Mouse (Mus musculus) hindbrain, postnatal 0 days (tissue): ENCODE data around the gene BC017158. TPM values are rescaled to one million over a fixed set of nuclear protein-coding genes. Genes with fewer than 3 reads are reported as not detected.
A peak's percentile ranks its signal among the peaks of the same experiment; 100 is the strongest.

Experiments used
- ATAC-seq: fragments of 200-750 bp; cut with Nextera tagmentation; 2 replicates; pipeline ENCODE4 v1.8.0; 2017; ENCODE audit warnings: mild to moderate bottlenecking, moderate TSS enrichment, moderate library complexity
- DNase-seq: peaks from one replicate; pipeline ENCODE4 v3.0.0-alpha.2; 2015; ENCODE audit warnings: low spot score
- H3K27ac ChIP-seq: fragments of 300-500 bp; sonication (generic); 2 replicates; pipeline ENCODE4 v1.5.1; 2014; ENCODE audit warnings: mild to moderate bottlenecking
- H3K27me3 ChIP-seq: fragments of 300-500 bp; sonication (generic); 2 replicates; pipeline ENCODE4 v1.6.1; 2014; ENCODE audit warnings: low read length, mixed read lengths; ENCODE audit not compliant: insufficient read depth
- H3K36me3 ChIP-seq: fragments of 300-500 bp; sonication (generic); 2 replicates; pipeline ENCODE4 v1.6.1; 2014; ENCODE audit warnings: low read length, mixed read lengths; ENCODE audit not compliant: insufficient read depth
- H3K4me1 ChIP-seq: fragments of 300-500 bp; sonication (generic); 2 replicates; pipeline ENCODE4 v1.6.1; 2014; ENCODE audit warnings: antibody characterized with exemption, low read length, mixed read lengths; ENCODE audit not compliant: insufficient read depth
- H3K4me2 ChIP-seq: fragments of 300-500 bp; sonication (generic); 2 replicates; pipeline ENCODE4 v1.6.1; 2014; ENCODE audit warnings: low read depth, mild to moderate bottlenecking, low read length, moderate library complexity, mixed read lengths
- H3K4me3 ChIP-seq: fragments of 300-500 bp; sonication (generic); 2 replicates; pipeline ENCODE4 v1.5.1; 2014; ENCODE audit warnings: low read length
- H3K9ac ChIP-seq: fragments of 300-500 bp; sonication (generic); replicated peaks from 2 replicates; pipeline ENCODE4 v1.6.1; 2014; ENCODE audit warnings: mild to moderate bottlenecking, low read length, moderate library complexity, mixed read lengths
- H3K9me3 ChIP-seq: fragments of 300-500 bp; sonication (generic); 2 replicates; pipeline ENCODE4 v1.6.1; 2016; ENCODE audit warnings: low read length, mixed read lengths
- CTCF ChIP-seq: IDR thresholded peaks from 2 replicates; pipeline ENCODE4 v1.5.1; 2016; ENCODE audit warnings: antibody characterized with exemption, control low read depth, low read depth
- WGBS: fragments of 180-500 bp; shearing (Covaris S2); extraction: QIAGEN DNeasy Blood & Tissue Kit; methylation state at CpG from one replicate; pipeline ENCODE4 v1.1.7; 2014; 5-methylcytosine and 5-hydroxymethylcytosine counted together
- microRNA-seq, 2 experiments: library from miRNA; unstranded; fragments of <30 nt; microRNA quantifications; one replicate each; pipeline ENCODE4; 2016
- polyA plus RNA-seq: library from polyadenylated mRNA; unstranded; fragments of >200 nt; fragmentation: Nextera tagmentation; extraction: Ambion mirVana; gene quantifications from 2 replicates; pipeline ENCODE4 v1.2.1, GENCODE M21; 2015
- total RNA-seq: library from RNA; depleted of rRNA; stranded (reverse); fragments of >200 nt; gene quantifications from 2 replicates; pipeline ENCODE4 v1.2.3, GENCODE M21; 2014; rRNA removed

Gene BC017158
- total and polyA plus RNA-seq, 2 experiments from 2014 or later, result 16.8 to 35.1 TPM

DNA sequence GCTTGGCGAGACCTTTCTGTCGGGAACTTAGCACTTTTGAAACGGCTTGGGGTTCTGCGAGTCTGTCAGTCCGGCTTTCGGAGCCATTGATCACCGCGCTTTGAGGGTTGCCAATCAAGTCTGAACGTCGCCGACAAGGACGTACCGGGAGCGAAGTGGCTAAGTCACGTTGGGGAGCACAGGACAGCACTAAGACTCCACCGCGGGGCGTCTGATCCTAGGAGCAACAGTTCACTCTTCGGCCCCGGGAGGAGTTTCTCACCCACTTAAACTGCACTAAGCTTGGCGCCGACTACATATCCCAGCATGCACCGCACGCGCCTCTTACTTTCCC is 60.4 kb downstream of the BC017158 start:
- Histone ChIP-seq H3K9ac (peak overlapping the region; percentile 61), H3K27me3 (no peaks in the 10 kb centered on the region), H3K4me2 (peak overlapping the region; percentile 93), H3K27ac (peak overlapping the region; percentile 97), H3K4me3 (peak overlapping the region; percentile 54), H3K9me3 (no peaks in the 10 kb centered on the region), H3K4me1 (no peaks in the 10 kb centered on the region), H3K36me3 (peaks cover 21% of the 10 kb centered on the region)
- no peak; the same call in 1 of the 2 replicates for TF ChIP-seq CTCF
- no peak for DNase-seq
- under 1% methylated on average over 25 of the region's 25 CpGs for WGBS
- no peak for ATAC-seq

DNA sequence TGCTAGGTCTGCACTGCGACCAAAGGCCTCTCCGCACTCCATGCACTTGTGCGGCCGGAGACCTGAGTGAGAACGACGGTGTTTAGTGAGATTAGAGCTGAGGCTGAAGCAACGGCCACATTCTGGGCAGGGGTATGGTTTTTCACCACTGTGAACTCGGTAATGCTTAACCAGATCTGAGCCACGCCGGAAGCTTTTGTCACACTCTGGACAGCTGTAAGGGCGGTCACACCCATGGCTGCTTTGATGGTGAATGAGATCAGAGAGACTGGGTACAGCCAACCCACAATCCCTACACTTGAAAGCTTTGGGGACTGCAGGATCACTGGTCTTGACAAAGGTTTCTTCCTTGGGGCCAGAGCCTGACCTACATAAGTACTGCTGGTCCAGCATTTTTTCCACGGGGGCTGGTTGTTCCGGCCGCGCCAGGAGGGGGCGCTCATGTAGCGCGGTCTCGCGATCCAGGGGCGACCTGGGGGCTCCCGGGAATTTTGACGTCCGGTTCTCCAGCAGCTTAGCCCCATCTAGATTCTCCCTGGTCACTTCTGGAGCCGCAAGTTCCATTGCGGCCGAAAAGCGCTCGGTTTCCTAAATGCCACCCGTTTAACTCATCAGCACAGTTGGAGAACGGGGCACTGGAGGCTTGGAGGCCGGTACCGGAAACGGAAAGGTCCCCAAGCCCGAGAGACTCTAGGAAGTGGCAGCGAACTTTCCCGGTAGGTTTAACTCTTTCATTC is 60.9 kb downstream of the BC017158 start, which contains the start of gene Armc5:
Gene Armc5, plus strand, starts transcription at position 487 of the 737 bp plus-strand sequence.
- H3K4me3 ChIP-seq, result peak within 1 kb of the TSS; percentile 54
- no peaks in the 10 kb centered on the region for H3K27me3 ChIP-seq
- H3K4me2 ChIP-seq, result peak within 1 kb of the TSS; percentile 93
- ATAC-seq (peak; percentile 19), DNase-seq (peak; percentile 85)
- peaks cover 15% of the 10 kb centered on the region for H3K36me3 ChIP-seq
- TF ChIP-seq CTCF, result peak; percentile 78
- H3K9ac ChIP-seq, result peak within 1 kb of the TSS; percentile 61
- no peaks in the 10 kb centered on the region for H3K4me1 ChIP-seq
- 27% methylated on average over 37 of the region's 37 CpGs for WGBS
- peak within 1 kb of the TSS; percentile 97 for H3K27ac ChIP-seq
- H3K9me3 ChIP-seq, result no peaks in the 10 kb centered on the region

DNA sequence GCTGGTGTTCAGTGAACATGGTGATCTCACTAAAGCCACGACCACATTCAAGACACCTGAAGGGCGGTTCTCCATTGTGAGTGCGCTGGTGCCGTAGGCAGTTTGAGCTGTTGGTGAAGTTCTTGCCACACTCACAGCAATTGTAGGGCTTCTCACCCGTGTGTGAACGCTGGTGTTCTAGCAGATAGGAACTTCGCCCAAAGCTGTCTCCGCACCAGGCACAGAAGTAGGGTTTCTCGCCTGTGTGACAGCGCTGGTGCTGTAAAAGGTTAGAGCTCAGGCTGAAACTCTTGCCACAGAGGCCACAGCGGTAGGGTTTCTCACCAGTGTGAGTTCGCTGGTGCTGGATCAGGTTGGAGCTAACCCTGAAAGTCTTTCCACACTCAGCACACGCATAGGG is 61.5 kb downstream of the BC017158 start:
- 95% methylated on average over 13 of the region's 13 CpGs for WGBS
- H3K4me1 ChIP-seq, result no peaks in the 10 kb centered on the region
- H3K36me3 ChIP-seq, result peaks cover 10% of the 10 kb centered on the region; the same call in 1 of the 2 replicates
- H3K27me3 ChIP-seq, result no peaks in the 10 kb centered on the region
- no peak for DNase-seq
- peak overlapping the region; percentile 93; the same call in 1 of the 2 replicates for H3K4me2 ChIP-seq
- H3K4me3 ChIP-seq, result no peak overlapping the region
- H3K27ac ChIP-seq, result peak overlapping the region; percentile 97; the same call in 1 of the 2 replicates
- H3K9me3 ChIP-seq, result no peaks in the 10 kb centered on the region
- no peak for TF ChIP-seq CTCF
- no peak overlapping the region for H3K9ac ChIP-seq
- no peak for ATAC-seq

DNA sequence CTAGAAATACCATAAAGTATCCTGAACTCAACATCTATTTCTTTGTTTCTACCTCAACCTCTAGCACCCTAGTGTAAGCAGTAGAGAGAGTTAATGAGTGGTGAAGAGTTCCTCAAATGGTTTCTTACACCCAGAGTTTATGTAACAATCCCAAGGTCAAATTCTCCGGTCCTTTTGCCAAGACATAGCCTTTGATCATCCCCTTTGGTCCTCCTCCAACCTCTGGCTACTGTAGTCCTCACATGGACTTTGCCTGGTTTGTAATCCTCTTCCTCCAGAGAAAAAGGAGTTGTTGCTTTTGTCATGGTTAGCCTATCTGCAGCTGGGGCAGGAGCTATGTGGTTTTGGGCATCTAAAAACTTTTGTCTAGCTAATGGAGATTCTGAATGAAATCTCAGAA is 62.5 kb downstream of the BC017158 start:
- 81% methylated on average over 1 of the region's 1 CpGs for WGBS
- Histone ChIP-seq H3K36me3 (peaks cover 4% of the 10 kb centered on the region; the same call in 1 of the 2 replicates), H3K9ac (no peak overlapping the region), H3K4me2 (no peak overlapping the region), H3K4me1 (no peaks in the 10 kb centered on the region), H3K9me3 (no peaks in the 10 kb centered on the region), H3K27me3 (no peaks in the 10 kb centered on the region), H3K4me3 (no peak overlapping the region), H3K27ac (no peak overlapping the region)
- DNase-seq (no peak), ATAC-seq (no peak)
- no peak for TF ChIP-seq CTCF

DNA sequence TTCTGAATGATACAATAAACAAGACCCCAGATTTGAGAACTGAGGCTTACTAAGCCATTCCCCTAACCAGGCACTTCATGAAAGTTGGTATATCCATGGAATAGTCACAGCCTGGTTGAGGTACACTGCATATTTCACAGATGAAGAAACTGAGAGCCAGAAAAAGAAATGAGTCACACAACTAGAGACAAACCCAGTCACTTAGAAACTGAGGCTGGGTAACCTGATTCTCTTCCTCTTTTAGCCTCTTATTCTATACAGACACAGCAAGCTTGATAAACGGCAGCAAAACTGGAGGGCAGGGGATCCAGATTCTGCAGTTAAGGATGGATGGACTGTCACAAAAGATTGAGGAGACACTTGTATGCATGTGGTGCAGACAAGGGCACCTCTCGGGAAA is 63.2 kb downstream of the BC017158 start:
- H3K4me2 ChIP-seq, result no peak overlapping the region
- no peaks in the 10 kb centered on the region for H3K9me3 ChIP-seq
- 83% methylated on average over 2 of the region's 2 CpGs for WGBS
- TF ChIP-seq CTCF, result no peak
- H3K27ac ChIP-seq, result no peak overlapping the region
- H3K9ac ChIP-seq, result no peak overlapping the region
- H3K4me1 ChIP-seq, result no peaks in the 10 kb centered on the region
- no peaks in the 10 kb centered on the region for H3K36me3 ChIP-seq
- H3K4me3 ChIP-seq, result no peak overlapping the region
- no peaks in the 10 kb centered on the region for H3K27me3 ChIP-seq
- DNase-seq (no peak), ATAC-seq (no peak)

DNA sequence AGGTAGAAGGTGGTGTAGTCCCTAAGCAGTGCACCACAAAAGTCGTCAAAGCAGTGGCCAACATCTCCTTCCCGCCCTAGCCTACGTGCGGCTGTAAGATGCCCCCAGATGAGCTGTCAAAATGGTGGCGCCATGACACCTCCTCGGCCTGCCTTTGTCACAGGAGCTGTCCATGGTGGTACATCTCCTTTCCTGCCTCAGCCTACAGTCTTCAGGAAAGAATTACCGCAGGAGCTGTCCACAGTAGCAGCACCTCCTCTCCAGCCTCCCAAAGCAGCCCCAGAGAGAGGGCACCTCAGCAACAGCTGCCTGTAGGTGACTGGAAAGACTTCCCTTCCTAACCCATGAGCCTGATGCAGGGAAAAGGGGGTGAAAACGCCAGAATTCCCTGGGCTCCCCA is 66.2 kb downstream of the BC017158 start:
- no peak overlapping the region for H3K9ac ChIP-seq
- no peaks in the 10 kb centered on the region for H3K36me3 ChIP-seq
- no peaks in the 10 kb centered on the region for H3K27me3 ChIP-seq
- ATAC-seq (no peak), DNase-seq (no peak)
- H3K4me1 ChIP-seq, result no peaks in the 10 kb centered on the region
- WGBS, result 51% methylated on average over 8 of the region's 8 CpGs
- TF ChIP-seq CTCF, result no peak
- no peak overlapping the region for H3K27ac ChIP-seq
- no peaks in the 10 kb centered on the region for H3K9me3 ChIP-seq
- no peak overlapping the region for H3K4me2 ChIP-seq
- no peak overlapping the region for H3K4me3 ChIP-seq

Small RNAs within 50 kb of the gene (microRNA-seq; reads per million reads assigned to microRNA genes)
- gene Mir3103, result 1.1 to 1.4 reads per million in 2 experiments

Other genes starting within 250 kb of the BC017158 start
- 2.6 and 3.2 TPM in 2 replicates for gene Itgam, start 235.5 kb downstream of the BC017158 start, total RNA-seq
- gene Itgam, start 235.5 kb downstream of the BC017158 start, polyA plus RNA-seq, result 1.2 and 1.3 TPM in 2 replicates
- gene Gm49368, start 235.5 kb downstream of the BC017158 start, total RNA-seq, result not detected in 2 replicates
- gene Gm49368, start 235.5 kb downstream of the BC017158 start, polyA plus RNA-seq, result not detected in 2 replicates
- gene Itgax, start 168.6 kb downstream of the BC017158 start, total RNA-seq, result 0.58 and 0.68 TPM in 2 replicates
- gene Itgax, start 168.6 kb downstream of the BC017158 start, polyA plus RNA-seq, result not detected in 2 replicates
- gene Itgad, start 143.8 kb downstream of the BC017158 start, total RNA-seq, result 0.25 TPM in 1 of 2 replicates, not detected in the other
- not detected in 2 replicates for gene Itgad, start 143.8 kb downstream of the BC017158 start, polyA plus RNA-seq
- gene Cox6a2, start 91.8 kb downstream of the BC017158 start, total RNA-seq, result not detected in 2 replicates
- 0.83 and 0.93 TPM in 2 replicates for gene Cox6a2, start 91.8 kb downstream of the BC017158 start, polyA plus RNA-seq
- 21.1 and 27.6 TPM in 2 replicates for gene Armc5, start 60.8 kb downstream of the BC017158 start, total RNA-seq
- gene Armc5, start 60.8 kb downstream of the BC017158 start, polyA plus RNA-seq, result 15.2 and 16.4 TPM in 2 replicates
- 5.6 and 7.5 TPM in 2 replicates for gene 9130023H24Rik, start 60.1 kb downstream of the BC017158 start, total RNA-seq
- gene 9130023H24Rik, start 60.1 kb downstream of the BC017158 start, polyA plus RNA-seq, result 4.3 and 5.1 TPM in 2 replicates
- 19.8 and 20.6 TPM in 2 replicates for gene Tgfb1i1, start 51.4 kb downstream of the BC017158 start, total RNA-seq
- 22.7 and 23.3 TPM in 2 replicates for gene Tgfb1i1, start 51.4 kb downstream of the BC017158 start, polyA plus RNA-seq
- gene Slc5a2, start 32.5 kb downstream of the BC017158 start, total RNA-seq, result not detected in 2 replicates
- 0.38 and 0.42 TPM in 2 replicates for gene Slc5a2, start 32.5 kb downstream of the BC017158 start, polyA plus RNA-seq
- gene Rgs10, start 120.6 kb upstream of the BC017158 start, total RNA-seq, result 31.7 and 35.4 TPM in 2 replicates
- 101 and 107 TPM in 2 replicates for gene Rgs10, start 120.6 kb upstream of the BC017158 start, polyA plus RNA-seq
- 33.8 and 44.7 TPM in 2 replicates for gene Tial1, start 163.5 kb upstream of the BC017158 start, total RNA-seq
- 22.4 and 26.0 TPM in 2 replicates for gene Tial1, start 163.5 kb upstream of the BC017158 start, polyA plus RNA-seq
- gene Bag3, start 225.4 kb upstream of the BC017158 start, total RNA-seq, result 4.5 and 6.7 TPM in 2 replicates
- 4.7 and 5.2 TPM in 2 replicates for gene Bag3, start 225.4 kb upstream of the BC017158 start, polyA plus RNA-seq